In the genomic region with DNA sequence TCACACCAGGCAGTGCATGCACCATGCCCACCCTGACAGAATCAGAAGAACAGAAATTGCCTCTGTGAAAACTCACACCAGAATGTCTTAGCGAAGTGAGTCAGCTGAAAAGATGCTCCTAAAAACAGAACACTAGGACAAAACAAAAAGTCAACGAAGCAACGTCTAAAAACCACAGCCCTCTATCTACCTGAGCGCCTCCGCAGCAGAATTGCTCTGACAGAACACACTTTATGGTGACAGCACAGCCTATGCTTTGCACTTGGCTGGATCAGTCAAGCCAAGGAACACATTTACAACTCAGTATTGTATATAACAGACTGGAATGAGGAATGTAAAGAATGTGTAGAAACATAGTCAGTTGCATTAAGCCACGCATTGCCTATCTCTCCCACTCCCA, we compare ENCODE assay signal across 23 mouse cellular contexts. TPM values are rescaled to one million over a fixed set of nuclear protein-coding genes. Genes with fewer than 3 reads are reported as not detected.
DNase-seq lines count a peak whose midpoint lies in the region; ATAC-seq and TF ChIP-seq lines count a peak whose summit lies in the region.
"Had no signal": no experiment of that assay in that cellular context is flagged by ENCODE, and none has a peak within 500 bp of the region (broad histone marks: within the 10 kb centered on the region; RNA-seq: fewer than 3 reads in every experiment).

No protein-coding gene starts in this region.

- no peak for TF ChIP-seq CTCF in kidney, postnatal 0 days (IDR thresholded peaks at IDR 0.05; ENCODE audit: low read depth)

- peak overlapping the region; percentile 50; the same call in 1 of the 2 replicates for H3K27ac ChIP-seq in kidney, postnatal 0 days
- 0 out of 2 replicates have a peak overlapping the region, but pooled peaks have one; percentile 10 for H3K27ac ChIP-seq in lung, embryonic 16.5 days (ENCODE audit: low read length)
- H3K27ac ChIP-seq in intestine, embryonic 16.5 days (ENCODE audit: low read length): no peak overlapping the region
- H3K27ac ChIP-seq: forebrain, embryonic 15.5 days; hindbrain, embryonic 15.5 days; liver, embryonic 13.5 days; neural tube, embryonic 13.5 days had no signal

- no peaks in the 10 kb centered on the region; the same call in 1 of the 2 replicates for H3K4me1 ChIP-seq in kidney, postnatal 0 days (replicated peaks; ENCODE audit: insufficient read depth, low read length)
- 0 out of 2 replicates have a peak, but pooled peaks cover 4% of the 10 kb centered on the region for H3K4me1 ChIP-seq in lung, embryonic 16.5 days (replicated peaks; ENCODE audit: control insufficient read depth, insufficient read depth, low read length)
- peaks cover 8% of the 10 kb centered on the region; the same call in 1 of the 2 replicates for H3K4me1 ChIP-seq in intestine, embryonic 16.5 days (ENCODE audit: control insufficient read depth, insufficient read depth, low read length)
- H3K4me1 ChIP-seq: forebrain, embryonic 15.5 days; hindbrain, embryonic 15.5 days; liver, embryonic 13.5 days had no signal

- no peak overlapping the region for H3K4me3 ChIP-seq in kidney, postnatal 0 days (replicated peaks; ENCODE audit: low read depth, low read length)
- H3K4me3 ChIP-seq in lung, embryonic 16.5 days (ENCODE audit: low read length): no peak overlapping the region
- no peak overlapping the region for H3K4me3 ChIP-seq in intestine, embryonic 16.5 days (ENCODE audit: low read length)
- H3K4me3 ChIP-seq: erythroblast, embryonic 14.5 days; forebrain, embryonic 15.5 days; hindbrain, embryonic 15.5 days; liver, embryonic 13.5 days; neural tube, embryonic 13.5 days had no signal

- no peaks in the 10 kb centered on the region for H3K36me3 ChIP-seq in kidney, postnatal 0 days (ENCODE audit: insufficient read depth, low read length)
- no peaks in the 10 kb centered on the region for H3K36me3 ChIP-seq in lung, embryonic 16.5 days (ENCODE audit: control insufficient read depth, insufficient read depth, low read length)
- H3K36me3 ChIP-seq in intestine, embryonic 16.5 days (ENCODE audit: control insufficient read depth, insufficient read depth, low read length): no peaks in the 10 kb centered on the region
- H3K36me3 ChIP-seq: forebrain, embryonic 15.5 days; hindbrain, embryonic 15.5 days; liver, embryonic 13.5 days; neural tube, embryonic 13.5 days had no signal

- WGBS in kidney, postnatal 0 days: 48% methylated on average over 6 of the region's 6 CpGs
- 55% methylated on average over 6 of the region's 6 CpGs for WGBS in lung, embryonic 16.5 days
- WGBS in intestine, embryonic 16.5 days: 45% methylated on average over 6 of the region's 6 CpGs

- no peak overlapping the region for H3K9ac ChIP-seq in kidney, postnatal 0 days (ENCODE audit: low read depth, low read length)
- no peak overlapping the region for H3K9ac ChIP-seq in lung, embryonic 16.5 days (ENCODE audit: low read length)
- H3K9ac ChIP-seq in intestine, embryonic 16.5 days (ENCODE audit: low read depth, low read length): no peak overlapping the region
- H3K9ac ChIP-seq: forebrain, embryonic 15.5 days; hindbrain, embryonic 15.5 days; liver, embryonic 13.5 days; neural tube, embryonic 13.5 days had no signal

- no peak overlapping the region for H3K4me2 ChIP-seq in kidney, postnatal 0 days (ENCODE audit: low read length)
- no peak overlapping the region for H3K4me2 ChIP-seq in lung, embryonic 16.5 days (ENCODE audit: low read depth, low read length)
- no peak overlapping the region for H3K4me2 ChIP-seq in intestine, embryonic 16.5 days (ENCODE audit: low read depth, low read length)
- H3K4me2 ChIP-seq: forebrain, embryonic 15.5 days; hindbrain, embryonic 15.5 days; liver, embryonic 13.5 days; midbrain, embryonic 11.5 days; neural tube, embryonic 13.5 days had no signal

- intact Hi-C loops in heart, postnatal 36 days (cut with DNase I): no loop called here

- peak; percentile 82 for DNase-seq in heart, adult 11 months
- DNase-seq in heart, postnatal 36 days: no peak
- peak; percentile 46 for DNase-seq in kidney, postnatal 0 days (ENCODE audit: low spot score)
- no peak for DNase-seq in kidney, postnatal 4 days
- DNase-seq in lung, postnatal 25 days (ENCODE audit: low spot score): no peak
- DNase-seq in adrenal gland, adult 8-10 months: no peak
- DNase-seq: adrenal gland, postnatal 10 days; cerebellum, adult 11-12 months; cerebellum, postnatal 25 days; heart, adult 18-20 months; heart, postnatal 10 days; kidney, adult 8-10 months; liver, embryonic 13.5 days; lung, postnatal 36 days; thymus, adult 2 months had no signal

- no peaks in the 10 kb centered on the region for H3K9me3 ChIP-seq in kidney, postnatal 0 days (replicated peaks; ENCODE audit: low read length)
- no peaks in the 10 kb centered on the region for H3K9me3 ChIP-seq in lung, embryonic 16.5 days (ENCODE audit: control insufficient read depth, low read length)
- no peaks in the 10 kb centered on the region for H3K9me3 ChIP-seq in intestine, embryonic 16.5 days (ENCODE audit: control insufficient read depth, low read length)
- H3K9me3 ChIP-seq: forebrain, embryonic 15.5 days; hindbrain, embryonic 15.5 days; liver, embryonic 13.5 days; neural tube, embryonic 13.5 days had no signal

- ATAC-seq in kidney, postnatal 0 days (replicated peaks; ENCODE audit: low FRiP score, low read depth): no peak
- no peak for ATAC-seq in lung, embryonic 16.5 days (ENCODE audit: low read depth)
- peak; percentile 59 for ATAC-seq in intestine, embryonic 16.5 days
- ATAC-seq: forebrain, embryonic 15.5 days had no signal

- H3K27me3 ChIP-seq in kidney, postnatal 0 days (ENCODE audit: insufficient read depth, low read length): no peaks in the 10 kb centered on the region
- no peaks in the 10 kb centered on the region for H3K27me3 ChIP-seq in lung, embryonic 16.5 days (ENCODE audit: control insufficient read depth, insufficient read depth, low read depth, low read length)
- H3K27me3 ChIP-seq in intestine, embryonic 16.5 days (replicated peaks; ENCODE audit: control insufficient read depth, insufficient read depth, low read length): no peaks in the 10 kb centered on the region
- H3K27me3 ChIP-seq: CH12.LX; forebrain, embryonic 15.5 days; hindbrain, embryonic 15.5 days; liver, embryonic 13.5 days; neural tube, embryonic 13.5 days had no signal

RNA-seq across cellular contexts. Expression of a gene that starts 18.4 kb away (rescaled TPM):
- total RNA-seq in heart, postnatal 36 days (2021): 1,000 to 10,000 TPM; 1,415 to 1,925 TPM
- 135 and 145 TPM in 2 replicates for polyA plus RNA-seq in kidney, postnatal 0 days (2015; fragmentation: Nextera tagmentation; extraction: Ambion mirVana)
- 29.7 and 31.2 TPM in 2 replicates for polyA plus RNA-seq in lung, embryonic 16.5 days (2015; fragmentation: Nextera tagmentation; extraction: Ambion mirVana)
- polyA plus RNA-seq in intestine, embryonic 16.5 days (2015; fragmentation: Nextera tagmentation; extraction: Ambion mirVana): 51.2 and 58.4 TPM in 2 replicates
- total RNA-seq in adrenal gland, adult 8-10 months (2022): 10 to 100 TPM; 23.3 to 37.9 (median 32.1) TPM
- polyA plus RNA-seq: erythroblast, embryonic 14.5 days had no signal

Comparison
In these comparisons a context has a peak if more than half of its experiments do, and no peak if none do; other contexts are left out.
1. DNase-seq: peak in heart, adult 11 months (single experiment) and kidney, postnatal 0 days (single experiment); none in heart, postnatal 36 days (0 of 2), kidney, postnatal 4 days (0 of 2), lung, postnatal 25 days (single experiment) and adrenal gland, adult 8-10 months (single experiment).